ENCODE assay signal across 9 mouse cellular contexts in the genomic region with DNA sequence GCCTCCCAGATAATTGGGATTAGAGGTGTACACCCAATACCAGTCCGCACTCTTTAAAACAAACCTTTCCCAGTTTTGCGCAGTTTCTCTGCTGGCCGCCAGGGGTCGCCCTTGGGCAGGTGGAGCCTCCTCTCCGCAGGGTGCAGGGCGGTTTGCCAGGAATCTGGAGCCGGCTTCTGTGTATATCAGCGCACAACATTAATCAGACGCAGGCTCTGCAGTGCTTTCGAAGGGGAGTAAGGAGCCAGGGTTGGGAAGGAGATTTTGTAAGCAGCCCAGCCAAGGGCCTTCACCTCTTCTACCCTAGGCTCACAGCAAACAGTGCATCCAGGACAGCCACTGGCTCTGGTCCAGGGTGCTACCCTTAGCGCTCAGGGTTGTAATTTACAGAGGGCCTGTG.
A peak's percentile ranks its signal among the peaks of the same experiment; 100 is the strongest.
DNase-seq lines count a peak whose midpoint lies in the region; ATAC-seq and TF ChIP-seq lines count a peak whose summit lies in the region.
"Had no signal": no experiment of that assay in that cellular context is flagged by ENCODE, and none has a peak within 500 bp of the region (broad histone marks: within the 10 kb centered on the region; RNA-seq: fewer than 3 reads in every experiment).

No protein-coding gene starts in this region.

- H3K4me2 ChIP-seq in CH12.LX (ENCODE audit: insufficient read depth, low read depth, poor library complexity, severe bottlenecking), result no peak overlapping the region
- H3K4me2 ChIP-seq in forebrain, embryonic 13.5 days, result peak overlapping the region; percentile 53
- H3K4me2 ChIP-seq in liver, embryonic 16.5 days (ENCODE audit: low read depth, low read length), result no peak overlapping the region
- H3K4me2 ChIP-seq in neural tube, embryonic 15.5 days, result peak overlapping the region; percentile 38

- peak; percentile 89 for ATAC-seq in forebrain, embryonic 13.5 days
- ATAC-seq in liver, embryonic 16.5 days (ENCODE audit: low read depth), result peak; percentile 13; the same call in 1 of the 2 replicates
- peak; percentile 93 for ATAC-seq in neural tube, embryonic 15.5 days (ENCODE audit: low FRiP score)

- H3K4me3 ChIP-seq in CH12.LX (replicated peaks in 1 of 3; ENCODE audit: low read depth in 2 of 3, low read length in 2 of 3, poor library complexity in 1 of 3), result no peak overlapping the region
- peak overlapping the region; percentile 13; the same call in 1 of the 2 replicates for H3K4me3 ChIP-seq in forebrain, embryonic 13.5 days
- H3K4me3 ChIP-seq in liver, embryonic 16.5 days (ENCODE audit: low read depth, low read length), result no peak overlapping the region
- H3K4me3 ChIP-seq in neural tube, embryonic 15.5 days (replicated peaks), result no peak overlapping the region
- H3K4me3 ChIP-seq: erythroblast, embryonic 14.5 days had no signal

- TF ChIP-seq EP300 in CH12.LX (IDR thresholded peaks at IDR 0.05; ENCODE audit: low read length), result no peak

- H3K9ac ChIP-seq in CH12.LX (ENCODE audit: insufficient read depth, low read depth), result no peak overlapping the region
- H3K9ac ChIP-seq in forebrain, embryonic 13.5 days, result peak overlapping the region; percentile 45; the same call in 1 of the 2 replicates
- H3K9ac ChIP-seq in liver, embryonic 16.5 days (ENCODE audit: low read depth, low read length), result no peak overlapping the region
- H3K9ac ChIP-seq in neural tube, embryonic 15.5 days (replicated peaks), result peak overlapping the region; percentile 38; the same call in 1 of the 2 replicates

- no peak for TF ChIP-seq POLR2A in CH12.LX (IDR thresholded peaks at IDR 0.05; ENCODE audit: low read depth, low read length)

- H3K9me3 ChIP-seq in CH12.LX (replicated peaks; ENCODE audit: low read length), result no peaks in the 10 kb centered on the region
- H3K9me3 ChIP-seq in forebrain, embryonic 13.5 days (replicated peaks), result no peaks in the 10 kb centered on the region
- H3K9me3 ChIP-seq in liver, embryonic 16.5 days (replicated peaks; ENCODE audit: control insufficient read depth, low read length), result no peaks in the 10 kb centered on the region
- no peaks in the 10 kb centered on the region for H3K9me3 ChIP-seq in neural tube, embryonic 15.5 days (replicated peaks)

- 3% methylated on average over 11 of the region's 11 CpGs for WGBS in forebrain, embryonic 13.5 days
- WGBS in liver, embryonic 16.5 days (ENCODE audit: insufficient replicate concordance), result 5% methylated on average over 11 of the region's 11 CpGs
- WGBS in neural tube, embryonic 15.5 days, result 2% methylated on average over 11 of the region's 11 CpGs

- peak; percentile 65 to 72 for TF ChIP-seq CTCF in CH12.LX (conservative IDR thresholded peaks at IDR 0.05 in 1 of 2, IDR thresholded peaks at IDR 0.05 in 1 of 2; ENCODE audit: low read depth in 2 of 2, low read length in 2 of 2)

- intact Hi-C loops in heart, postnatal 10 days (cut with DNase I), result loop anchor here (1.0 to 10.0 kb wide), 3 partner anchors 384 to 908 kb away; no protein-coding TSS in a partner anchor

- peaks cover 70% of the 10 kb centered on the region for H3K27me3 ChIP-seq in CH12.LX (replicated peaks)
- H3K27me3 ChIP-seq in forebrain, embryonic 13.5 days, result no peaks in the 10 kb centered on the region
- no peaks in the 10 kb centered on the region for H3K27me3 ChIP-seq in liver, embryonic 16.5 days (ENCODE audit: control insufficient read depth, insufficient read depth, low read depth, low read length)
- 0 out of 2 replicates have a peak, but pooled peaks cover 2% of the 10 kb centered on the region for H3K27me3 ChIP-seq in neural tube, embryonic 15.5 days (replicated peaks)

- no peak overlapping the region for H3K27ac ChIP-seq in CH12.LX (ENCODE audit: insufficient read depth, low read depth)
- peak overlapping the region; percentile 70 for H3K27ac ChIP-seq in forebrain, embryonic 13.5 days
- H3K27ac ChIP-seq in liver, embryonic 16.5 days (ENCODE audit: low read length), result no peak overlapping the region
- H3K27ac ChIP-seq in neural tube, embryonic 15.5 days (replicated peaks), result peak overlapping the region; percentile 78

- in situ Hi-C loops in CH12.LX (cut with MboI; ENCODE audit: low pct_ligation_motif_present, low pct_unique_long_range_greater_than_20kb, low sequenced_read_pairs), result loop anchor here (25.0 kb wide), 1 partner anchor 918 kb away; no protein-coding TSS in a partner anchor

- peak; percentile 14 for DNase-seq in CH12.LX (ENCODE audit: extremely low read depth)
- DNase-seq in c-Kit-positive CD71-positive TER-119-positive erythroid progenitor cells, embryonic 14.5 days (ENCODE audit: low spot score), result peak; percentile 21
- DNase-seq in heart, postnatal 10 days, result peak; percentile 91 to 94
- DNase-seq in kidney, postnatal 4 days, result peak; percentile 96
- peak; percentile 82 for DNase-seq in testis, postnatal 14 days (ENCODE audit: low spot score)

- no peaks in the 10 kb centered on the region for H3K36me3 ChIP-seq in CH12.LX (replicated peaks in 1 of 2; ENCODE audit: control insufficient read depth in 1 of 2, insufficient read depth in 1 of 2, low read length in 1 of 2)
- no peaks in the 10 kb centered on the region for H3K36me3 ChIP-seq in forebrain, embryonic 13.5 days (ENCODE audit: poor library complexity, severe bottlenecking)
- no peaks in the 10 kb centered on the region for H3K36me3 ChIP-seq in liver, embryonic 16.5 days (ENCODE audit: control insufficient read depth, insufficient read depth)
- no peaks in the 10 kb centered on the region for H3K36me3 ChIP-seq in neural tube, embryonic 15.5 days

- dilution Hi-C loops in CH12.LX (cut with MboI; ENCODE audit: extremely low pct_ligation_motif_present, extremely low pct_unique_long_range_greater_than_20kb, low sequenced_read_pairs), result no loop called here

- peak; percentile 64 for TF ChIP-seq RAD21 in CH12.LX (IDR thresholded peaks at IDR 0.05; ENCODE audit: low read depth, low read length)

- no peaks in the 10 kb centered on the region for H3K79me2 ChIP-seq in CH12.LX (replicated peaks; ENCODE audit: control insufficient read depth, extremely low read depth, insufficient read depth, poor library complexity, severe bottlenecking)

- no peaks in the 10 kb centered on the region for H3K4me1 ChIP-seq in CH12.LX (ENCODE audit: control insufficient read depth in 1 of 2, insufficient read depth in 2 of 2)
- H3K4me1 ChIP-seq in forebrain, embryonic 13.5 days, result peaks cover 25% of the 10 kb centered on the region
- H3K4me1 ChIP-seq in liver, embryonic 16.5 days (ENCODE audit: control insufficient read depth, low read depth, low read length), result no peaks in the 10 kb centered on the region
- H3K4me1 ChIP-seq in neural tube, embryonic 15.5 days, result peaks cover 22% of the 10 kb centered on the region

TF ChIP-seq in CH12.LX, 34 proteins besides CTCF, POLR2A, EP300 and RAD21:
- TF ChIP-seq SMC3 (IDR thresholded peaks at IDR 0.05; ENCODE audit: low read depth, low read length) (peak; percentile 54), TCF12 (IDR thresholded peaks at IDR 0.05; ENCODE audit: low read depth, low read length) (no peak)

Comparison
In these comparisons a context has a peak if more than half of its experiments do, and no peak if none do; other contexts are left out.
1. DNase-seq: peak in every context shown above with its lines; median percentile 96 in kidney, postnatal 4 days; 92 in heart, postnatal 10 days; 82 in testis, postnatal 14 days; 21 in c-Kit-positive CD71-positive TER-119-positive erythroid progenitor cells, embryonic 14.5 days; 14 in CH12.LX.
2. H3K27ac ChIP-seq: peak in forebrain, embryonic 13.5 days (single experiment) and neural tube, embryonic 15.5 days (single experiment); none in CH12.LX (single experiment) and liver, embryonic 16.5 days (single experiment).
3. H3K4me2 ChIP-seq: peak in forebrain, embryonic 13.5 days (single experiment) and neural tube, embryonic 15.5 days (single experiment); none in CH12.LX (single experiment) and liver, embryonic 16.5 days (single experiment).
4. H3K9ac ChIP-seq: peak in forebrain, embryonic 13.5 days (single experiment) and neural tube, embryonic 15.5 days (single experiment); none in CH12.LX (single experiment) and liver, embryonic 16.5 days (single experiment).
5. ATAC-seq: peak in every context shown above with its lines; median percentile 93 in neural tube, embryonic 15.5 days; 89 in forebrain, embryonic 13.5 days; 13 in liver, embryonic 16.5 days.